Mouse (Mus musculus): ENCODE results near the gene Dennd5b. TPM values are rescaled to one million over a fixed set of nuclear protein-coding genes. Genes with fewer than 3 reads are reported as not detected.
"Not testable (repeated sequence)": the region's sequence is repeated elsewhere in the genome, so short reads cannot be mapped to it uniquely, and the experiment has no call there.

Gene Dennd5b
- polyA plus RNA-seq, 1 experiment from 2014 or later = 30.0 TPM

DNA sequence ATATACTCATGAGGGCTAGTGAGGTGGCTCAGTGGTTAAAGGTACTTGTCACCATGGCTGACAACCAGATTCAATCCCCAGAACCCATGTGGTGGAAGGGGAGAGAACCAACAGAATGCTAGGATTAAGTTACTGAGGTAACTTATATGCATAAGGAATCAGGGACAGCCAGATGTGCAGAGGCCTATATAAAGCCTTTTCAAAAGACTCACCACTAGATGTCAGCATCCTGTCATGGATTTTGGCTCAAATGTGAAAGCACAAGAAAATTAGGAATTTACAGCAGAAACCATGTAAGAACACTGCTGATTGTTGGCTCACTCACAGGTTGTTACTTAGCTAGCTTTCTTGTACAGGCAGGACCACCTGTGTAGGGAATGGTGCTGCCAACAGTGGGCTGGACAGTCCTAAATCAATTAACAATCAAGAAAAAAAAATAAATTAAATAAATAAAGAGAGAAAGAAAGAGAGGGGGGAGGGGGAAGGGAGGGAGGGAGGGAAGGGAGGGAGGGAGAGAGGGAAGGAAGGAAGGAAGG is 90.6 kb downstream of the Dennd5b start:
- H3K4me1 ChIP-seq (replicated peaks; ENCODE audit: control insufficient read depth, insufficient read depth, low read length) = no peaks in the 10 kb centered on the region
- H3K36me3 ChIP-seq (ENCODE audit: control insufficient read depth, insufficient read depth, low read length) = no peaks in the 10 kb centered on the region; the same call in 1 of the 2 replicates

DNA sequence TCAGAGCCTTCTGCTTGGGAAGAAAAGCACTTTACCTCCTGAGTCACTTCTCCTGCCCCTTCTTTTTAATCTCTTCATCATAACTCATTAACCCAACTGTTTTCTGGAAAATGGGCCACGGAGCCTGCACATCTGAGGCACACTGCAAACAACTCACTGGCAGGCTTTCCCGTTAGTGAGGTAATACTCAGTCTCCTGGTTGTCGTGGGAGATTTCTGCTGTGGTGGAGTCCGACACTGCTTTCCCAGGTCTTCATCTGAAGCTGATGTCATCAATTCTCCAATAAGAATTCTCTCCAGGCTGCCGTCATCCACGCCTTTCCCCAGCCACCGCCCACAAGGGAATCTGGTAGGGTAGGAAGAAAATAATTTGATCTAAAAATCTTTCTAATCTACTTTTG is 96.5 kb downstream of the Dennd5b start:
- 88% methylated on average over 7 of the region's 7 CpGs for WGBS
- peaks cover 3% of the 10 kb centered on the region; the same call in 1 of the 2 replicates for H3K36me3 ChIP-seq (ENCODE audit: control insufficient read depth, insufficient read depth, low read length)
- H3K27me3 ChIP-seq (ENCODE audit: control insufficient read depth, insufficient read depth, low read length) = no peaks in the 10 kb centered on the region
- no peak overlapping the region for H3K9ac ChIP-seq (ENCODE audit: low read depth, low read length)
- H3K4me3 ChIP-seq (ENCODE audit: low read depth, low read length) = no peak overlapping the region
- H3K27ac ChIP-seq (ENCODE audit: low read depth, low read length) = no peak overlapping the region
- H3K9me3 ChIP-seq (ENCODE audit: control insufficient read depth, low read length) = no peaks in the 10 kb centered on the region
- DNase-seq (ENCODE audit: low spot score) (no peak), ATAC-seq (ENCODE audit: low FRiP score) (no peak)
- no peak overlapping the region for H3K4me2 ChIP-seq (replicated peaks; ENCODE audit: low read depth, low read length)
- no peaks in the 10 kb centered on the region for H3K4me1 ChIP-seq (replicated peaks; ENCODE audit: control insufficient read depth, insufficient read depth, low read length)

More for the DNA sequence above, 90.6 kb downstream of the Dennd5b start:
- peak; percentile 40 for DNase-seq (ENCODE audit: low spot score)
- no peaks in the 10 kb centered on the region for H3K9me3 ChIP-seq (ENCODE audit: control insufficient read depth, low read length)
- H3K27me3 ChIP-seq (ENCODE audit: control insufficient read depth, insufficient read depth, low read length) = no peaks in the 10 kb centered on the region
- H3K9ac ChIP-seq (ENCODE audit: low read depth, low read length) = no peak overlapping the region
- no peak for ATAC-seq (ENCODE audit: low FRiP score)
- no peak overlapping the region for H3K4me3 ChIP-seq (ENCODE audit: low read depth, low read length)
- H3K27ac ChIP-seq (ENCODE audit: low read depth, low read length) = no peak overlapping the region
- H3K4me2 ChIP-seq (replicated peaks; ENCODE audit: low read depth, low read length) = no peak overlapping the region

DNA sequence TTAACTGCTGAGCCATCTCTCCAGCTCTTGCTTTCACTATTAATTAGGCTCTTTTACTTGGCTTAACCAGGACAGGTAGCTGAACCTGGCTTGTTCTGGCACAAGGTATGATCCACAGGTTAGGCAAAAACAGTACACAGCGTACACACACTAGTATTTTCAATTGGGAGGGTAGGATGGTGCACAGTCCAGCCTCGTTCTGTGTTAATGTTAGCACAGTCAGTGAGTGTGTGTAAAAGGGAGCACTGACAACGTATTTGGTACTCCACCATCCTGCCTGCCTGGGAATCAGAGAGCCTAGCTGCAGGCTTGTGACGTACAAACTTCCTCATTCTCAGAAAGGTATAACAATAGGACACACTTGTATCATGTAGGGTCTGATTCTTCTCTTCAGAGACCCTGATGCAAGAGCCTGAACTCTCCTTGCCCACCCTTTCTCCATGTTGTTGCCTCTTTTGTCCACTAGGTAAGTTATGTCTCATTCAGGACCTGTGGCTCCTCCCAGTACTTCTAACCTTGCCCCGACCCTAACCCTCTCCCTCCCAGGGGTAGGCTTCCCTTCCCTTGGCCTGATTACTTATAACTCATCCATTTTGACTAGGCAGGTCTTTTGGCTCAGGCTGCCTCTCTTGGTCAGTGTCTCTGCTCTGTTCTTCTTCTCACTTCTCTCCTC is 107.0 kb downstream of the Dennd5b start:
- H3K9me3 ChIP-seq (ENCODE audit: control insufficient read depth, low read length) = no peaks in the 10 kb centered on the region
- WGBS = 59% methylated on average over 5 of the region's 5 CpGs
- peak; percentile 8 for DNase-seq (ENCODE audit: low spot score)
- H3K27ac ChIP-seq (ENCODE audit: low read depth, low read length) = no peak overlapping the region
- no peak overlapping the region for H3K9ac ChIP-seq (ENCODE audit: low read depth, low read length)
- H3K27me3 ChIP-seq (ENCODE audit: control insufficient read depth, insufficient read depth, low read length) = no peaks in the 10 kb centered on the region
- H3K4me3 ChIP-seq (ENCODE audit: low read depth, low read length) = no peak overlapping the region
- H3K4me2 ChIP-seq (replicated peaks; ENCODE audit: low read depth, low read length) = no peak overlapping the region
- no peak for ATAC-seq (ENCODE audit: low FRiP score)
- no peaks in the 10 kb centered on the region for H3K4me1 ChIP-seq (replicated peaks; ENCODE audit: control insufficient read depth, insufficient read depth, low read length)
- 0 out of 2 replicates have a peak, but pooled peaks cover 2% of the 10 kb centered on the region for H3K36me3 ChIP-seq (ENCODE audit: control insufficient read depth, insufficient read depth, low read length)

DNA sequence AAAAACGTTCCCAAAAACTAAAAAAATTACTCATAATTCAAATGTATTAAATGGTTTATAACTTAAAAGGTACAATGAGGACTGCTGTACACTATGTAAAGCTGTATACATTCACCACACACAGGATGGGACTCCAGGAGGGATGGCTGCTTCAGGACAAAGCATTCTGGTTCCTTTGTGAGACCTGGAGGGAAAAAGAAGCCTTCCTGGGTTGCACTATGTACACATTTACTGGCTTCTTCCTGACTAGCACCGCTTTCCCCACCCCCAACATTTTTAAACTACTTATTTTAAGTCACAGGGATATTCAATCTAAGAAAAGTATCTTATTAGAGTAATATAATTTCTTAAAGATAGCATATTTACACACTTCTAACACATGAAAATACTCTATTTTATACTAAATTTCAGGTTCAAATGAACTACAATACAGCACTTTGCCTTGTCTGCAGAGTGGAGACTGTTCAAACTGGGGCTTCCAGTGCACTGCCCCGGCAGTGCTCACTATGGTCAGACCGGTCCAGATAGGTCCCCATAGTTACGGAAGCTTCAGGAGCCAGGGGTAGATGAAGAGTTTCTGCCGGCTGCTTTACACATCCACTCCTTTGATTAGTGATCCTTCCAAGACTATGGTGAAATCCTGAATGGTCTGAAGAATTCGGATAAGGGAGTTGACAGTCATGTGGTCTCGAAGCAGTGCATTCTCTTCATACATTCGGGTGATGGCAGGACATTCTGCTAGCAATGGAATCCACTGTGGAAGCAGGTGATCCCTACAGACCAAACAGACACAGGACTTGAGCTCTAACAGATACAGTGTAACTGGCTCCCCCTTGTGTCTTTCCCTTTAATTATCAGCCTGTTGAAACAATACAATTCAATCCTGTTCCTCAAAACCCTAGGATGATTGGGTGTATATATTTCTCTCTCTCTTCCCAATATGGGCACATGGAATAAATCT is 108.1 kb downstream of the Dennd5b start:
- Histone ChIP-seq H3K27ac (ENCODE audit: low read depth, low read length) (no peak overlapping the region), H3K9me3 (ENCODE audit: control insufficient read depth, low read length) (no peaks in the 10 kb centered on the region), H3K4me3 (ENCODE audit: low read depth, low read length) (no peak overlapping the region), H3K36me3 (ENCODE audit: control insufficient read depth, insufficient read depth, low read length) (0 out of 2 replicates have a peak, but pooled peaks cover 2% of the 10 kb centered on the region), H3K9ac (ENCODE audit: low read depth, low read length) (no peak overlapping the region), H3K4me1 (replicated peaks; ENCODE audit: control insufficient read depth, insufficient read depth, low read length) (no peaks in the 10 kb centered on the region), H3K27me3 (ENCODE audit: control insufficient read depth, insufficient read depth, low read length) (no peaks in the 10 kb centered on the region), H3K4me2 (replicated peaks; ENCODE audit: low read depth, low read length) (no peak overlapping the region)
- WGBS = 17% methylated on average over 9 of the region's 9 CpGs
- ATAC-seq (ENCODE audit: low FRiP score) (peak; percentile 72), DNase-seq (ENCODE audit: low spot score) (peak; percentile 61)

DNA sequence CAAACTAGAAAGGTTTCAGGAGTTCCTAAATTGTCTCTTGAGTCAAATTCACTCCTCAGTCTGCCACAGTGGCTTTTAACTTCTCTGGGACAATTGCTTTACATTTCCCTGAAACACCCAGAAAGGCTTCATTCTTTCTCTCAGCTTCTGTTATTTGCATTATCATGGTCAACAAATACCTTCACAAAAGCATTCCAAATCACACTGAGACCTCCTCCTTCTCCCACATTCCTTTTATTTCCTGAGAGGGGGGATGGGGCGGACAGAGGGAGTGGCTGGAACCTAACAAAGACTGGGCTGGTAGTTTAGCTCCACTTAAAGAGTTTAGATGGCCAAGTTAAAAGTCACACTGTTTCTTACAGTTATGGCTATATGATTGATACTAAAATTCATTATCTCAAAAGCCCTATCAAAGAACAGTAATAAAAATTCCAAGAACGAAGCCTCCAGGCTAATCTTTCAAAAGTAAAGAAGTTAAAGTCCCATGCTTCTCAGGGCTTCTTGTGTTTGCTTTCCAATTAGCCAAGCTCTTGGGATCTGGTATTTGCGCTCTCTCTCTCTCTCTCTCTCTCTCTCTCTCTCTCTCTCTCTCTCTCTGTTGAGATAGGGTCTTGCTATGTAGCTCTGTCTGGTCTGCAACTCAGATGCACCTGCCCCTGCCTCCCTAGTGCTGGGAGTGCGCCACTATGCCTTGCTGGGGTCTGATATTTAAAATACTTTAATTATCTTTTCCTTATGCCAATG is 108.9 kb downstream of the Dennd5b start:
- DNase-seq (ENCODE audit: low spot score) (peak; percentile 65), ATAC-seq (ENCODE audit: low FRiP score) (peak; percentile 77)
- no peaks in the 10 kb centered on the region for H3K9me3 ChIP-seq (ENCODE audit: control insufficient read depth, low read length)
- no peak overlapping the region for H3K9ac ChIP-seq (ENCODE audit: low read depth, low read length)
- no peaks in the 10 kb centered on the region for H3K27me3 ChIP-seq (ENCODE audit: control insufficient read depth, insufficient read depth, low read length)
- H3K36me3 ChIP-seq (ENCODE audit: control insufficient read depth, insufficient read depth, low read length) = 0 out of 2 replicates have a peak, but pooled peaks cover 2% of the 10 kb centered on the region
- H3K27ac ChIP-seq (ENCODE audit: low read depth, low read length) = peak overlapping the region; percentile 2; the same call in 1 of the 2 replicates
- no peak overlapping the region for H3K4me3 ChIP-seq (ENCODE audit: low read depth, low read length)
- WGBS = 19% methylated on average over 4 of the region's 4 CpGs
- H3K4me2 ChIP-seq (replicated peaks; ENCODE audit: low read depth, low read length) = no peak overlapping the region
- H3K4me1 ChIP-seq (replicated peaks; ENCODE audit: control insufficient read depth, insufficient read depth, low read length) = no peaks in the 10 kb centered on the region

DNA sequence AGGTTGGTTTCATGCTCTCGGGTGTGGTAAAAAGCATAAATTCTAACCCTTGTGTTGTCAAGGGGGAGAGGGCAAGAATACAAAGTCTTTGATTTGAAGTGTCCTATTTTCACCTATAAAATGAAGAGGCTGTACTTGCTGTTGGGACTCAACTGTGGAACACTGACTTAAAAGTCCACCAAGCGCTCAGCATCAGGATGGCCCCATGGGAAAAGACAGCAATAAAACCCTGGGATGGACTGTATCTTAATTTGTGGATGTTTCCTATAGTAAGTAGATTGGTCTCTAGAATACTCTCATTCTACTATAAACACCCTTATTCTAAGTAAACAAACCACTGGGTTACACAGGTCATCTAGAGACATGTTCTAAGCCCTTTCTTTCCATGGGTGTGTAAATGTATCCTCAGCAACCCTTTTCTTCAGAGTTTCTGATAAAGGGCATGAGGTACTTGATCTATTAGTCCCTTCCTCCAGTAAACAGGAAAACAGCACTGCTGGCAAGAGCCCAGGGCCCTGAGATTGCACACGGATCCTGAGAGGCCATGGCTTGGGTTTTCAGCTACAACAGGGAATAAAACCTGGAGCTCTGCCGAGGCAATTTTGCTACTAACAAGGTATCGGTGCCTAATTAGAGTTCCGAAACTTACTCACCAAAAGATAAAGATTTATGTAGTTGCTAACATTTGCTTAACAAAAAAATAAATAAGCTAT is 109.7 kb downstream of the Dennd5b start:
- H3K9me3 ChIP-seq (ENCODE audit: control insufficient read depth, low read length) = no peaks in the 10 kb centered on the region
- no peaks in the 10 kb centered on the region for H3K4me1 ChIP-seq (replicated peaks; ENCODE audit: control insufficient read depth, insufficient read depth, low read length)
- peak; percentile 19 for DNase-seq (ENCODE audit: low spot score)
- no peaks in the 10 kb centered on the region for H3K27me3 ChIP-seq (ENCODE audit: control insufficient read depth, insufficient read depth, low read length)
- WGBS = 42% methylated on average over 6 of the region's 6 CpGs
- no peak overlapping the region for H3K9ac ChIP-seq (ENCODE audit: low read depth, low read length)
- H3K4me3 ChIP-seq (ENCODE audit: low read depth, low read length) = no peak overlapping the region
- ATAC-seq (ENCODE audit: low FRiP score) = no peak
- 0 out of 2 replicates have a peak, but pooled peaks cover 2% of the 10 kb centered on the region for H3K36me3 ChIP-seq (ENCODE audit: control insufficient read depth, insufficient read depth, low read length)
- peak overlapping the region; percentile 2; the same call in 1 of the 2 replicates for H3K27ac ChIP-seq (ENCODE audit: low read depth, low read length)
- no peak overlapping the region for H3K4me2 ChIP-seq (replicated peaks; ENCODE audit: low read depth, low read length)

DNA sequence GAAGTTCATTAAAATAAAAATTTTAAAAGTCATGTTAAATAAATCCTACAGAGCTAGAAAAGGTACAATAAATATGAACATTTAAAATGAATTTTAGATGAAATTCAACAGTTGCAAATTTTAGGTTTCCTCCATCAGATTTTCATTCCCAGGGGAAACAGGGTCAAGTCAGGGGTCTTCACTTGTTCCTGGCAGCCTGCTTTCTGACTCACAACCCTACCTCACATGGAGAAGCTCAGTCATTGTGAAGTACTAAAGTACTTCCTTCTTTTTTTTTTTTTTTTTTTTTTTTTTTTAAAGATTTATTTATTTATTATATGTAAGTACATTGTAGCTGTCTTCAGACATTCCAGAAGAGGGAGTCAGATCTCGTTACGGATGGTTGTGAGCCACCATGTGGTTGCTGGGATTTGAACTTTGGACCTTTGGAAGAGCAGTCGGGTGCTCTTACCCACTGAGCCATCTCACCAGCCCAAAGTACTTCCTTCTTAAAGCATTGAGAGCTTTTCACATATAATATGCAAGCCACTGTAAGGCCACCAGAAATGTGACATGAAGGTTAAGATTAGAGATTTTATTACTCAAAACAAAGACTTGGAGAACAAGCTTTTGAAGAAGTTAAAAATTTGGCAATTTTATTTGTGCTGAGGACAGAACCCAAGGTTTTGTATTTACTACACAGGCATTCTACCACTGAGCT is 111.5 kb downstream of the Dennd5b start:
- H3K4me1 ChIP-seq (replicated peaks; ENCODE audit: control insufficient read depth, insufficient read depth, low read length); H3K27me3 ChIP-seq (ENCODE audit: control insufficient read depth, insufficient read depth, low read length); DNase-seq (ENCODE audit: low spot score); H3K27ac ChIP-seq (ENCODE audit: low read depth, low read length); ATAC-seq (ENCODE audit: low FRiP score); H3K4me2 ChIP-seq (replicated peaks; ENCODE audit: low read depth, low read length); H3K36me3 ChIP-seq (ENCODE audit: control insufficient read depth, insufficient read depth, low read length); H3K4me3 ChIP-seq (ENCODE audit: low read depth, low read length); H3K9me3 ChIP-seq (ENCODE audit: control insufficient read depth, low read length); H3K9ac ChIP-seq (ENCODE audit: low read depth, low read length): not testable (repeated sequence)
- 86% methylated on average over 1 of the region's 3 CpGs for WGBS
